Mouse (Mus musculus) thymus, adult 2 months (tissue): ENCODE results near the gene Pidd1. TPM values are rescaled to one million over a fixed set of nuclear protein-coding genes. Genes with fewer than 3 reads are reported as not detected.

Experiments
- DNase-seq: peaks from one replicate; pipeline ENCODE4 v3.0.0; 2021
- H3K27ac ChIP-seq: fragments of 200-500 bp; 2 replicates; pipeline ENCODE4 v1.5.1; 2012; ENCODE audit warnings: low read length, control low read depth; ENCODE audit not compliant: control insufficient read depth, insufficient read depth
- H3K27me3 ChIP-seq: fragments of 200-500 bp; 2 replicates; pipeline ENCODE4 v1.6.1; 2012; ENCODE audit warnings: mild to moderate bottlenecking, low read length, moderate library complexity, mixed read lengths; ENCODE audit not compliant: control insufficient read depth, insufficient read depth
- H3K36me3 ChIP-seq: fragments of 200-500 bp; 2 replicates; pipeline ENCODE4 v1.6.1; 2012; ENCODE audit warnings: mild to moderate bottlenecking, low read length, moderate library complexity; ENCODE audit not compliant: control insufficient read depth, insufficient read depth
- H3K4me1 ChIP-seq: fragments of 200-500 bp; replicated peaks from 2 replicates; pipeline ENCODE4 v1.6.1; 2012; ENCODE audit warnings: low read length; ENCODE audit not compliant: control insufficient read depth, insufficient read depth
- H3K4me3 ChIP-seq: fragments of 200-500 bp; 2 replicates; pipeline ENCODE4 v1.5.1; 2012; ENCODE audit warnings: mild to moderate bottlenecking, low read length, control low read depth, moderate library complexity; ENCODE audit not compliant: control insufficient read depth, insufficient read depth
- CTCF ChIP-seq: fragments of 200-500 bp; IDR thresholded peaks from 2 replicates; pipeline ENCODE4 v1.5.1; 2012; ENCODE audit warnings: mild to moderate bottlenecking, control low read depth, low read length, moderate library complexity, borderline replicate concordance; ENCODE audit not compliant: control insufficient read depth, poor library complexity, insufficient read depth; ENCODE audit errors: extremely low read depth
- POLR2A ChIP-seq: fragments of 200-500 bp; IDR thresholded peaks from 2 replicates; pipeline ENCODE4 v1.6.1; 2012; ENCODE audit warnings: mild to moderate bottlenecking, low read length, control low read depth, moderate library complexity; ENCODE audit not compliant: control insufficient read depth, poor library complexity, insufficient read depth; ENCODE audit errors: extremely low read depth
- WGBS: fragments of 180-500 bp; shearing (Covaris S2); methylation state at CpG from one replicate; pipeline ENCODE4 v1.1.7; 2018; 5-methylcytosine and 5-hydroxymethylcytosine counted together
- polyA plus RNA-seq: library from polyadenylated mRNA; depleted of rRNA; stranded (reverse); fragments of >200 nt; gene quantifications from 2 replicates; pipeline ENCODE4 v1.2.3, GENCODE M21; 2012

Gene Pidd1
- polyA plus RNA-seq, 1 experiment, result 109 TPM

DNA sequence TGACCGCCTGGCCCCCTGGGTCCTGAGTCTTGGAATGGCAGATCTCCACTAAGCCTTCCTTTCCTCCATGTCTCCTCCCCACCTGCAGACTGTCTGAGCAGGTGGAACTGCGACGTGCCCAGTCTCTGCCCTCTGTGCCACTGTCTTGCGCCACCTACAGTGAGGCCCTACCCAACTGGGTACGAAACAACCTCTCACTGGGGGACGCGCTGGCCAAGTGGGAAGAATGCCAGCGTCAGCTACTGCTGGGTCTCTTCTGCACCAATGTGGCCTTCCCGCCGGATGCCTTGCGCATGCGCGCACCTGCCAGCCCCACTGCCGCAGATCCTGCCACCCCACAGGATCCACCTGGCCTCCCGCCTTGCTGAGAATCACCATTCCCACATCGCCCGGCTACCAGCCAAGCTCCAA is 15.5 kb upstream of the Pidd1 start:
- 97% methylated on average over 17 of the region's 17 CpGs for WGBS
- Histone ChIP-seq H3K4me3 (no peak overlapping the region), H3K4me1 (peaks cover 25% of the 10 kb centered on the region), H3K36me3 (no peaks in the 10 kb centered on the region), H3K27ac (no peak overlapping the region), H3K27me3 (peaks cover 2% of the 10 kb centered on the region; the same call in 1 of the 2 replicates)
- TF ChIP-seq POLR2A, result no peak
- DNase-seq, result no peak

DNA sequence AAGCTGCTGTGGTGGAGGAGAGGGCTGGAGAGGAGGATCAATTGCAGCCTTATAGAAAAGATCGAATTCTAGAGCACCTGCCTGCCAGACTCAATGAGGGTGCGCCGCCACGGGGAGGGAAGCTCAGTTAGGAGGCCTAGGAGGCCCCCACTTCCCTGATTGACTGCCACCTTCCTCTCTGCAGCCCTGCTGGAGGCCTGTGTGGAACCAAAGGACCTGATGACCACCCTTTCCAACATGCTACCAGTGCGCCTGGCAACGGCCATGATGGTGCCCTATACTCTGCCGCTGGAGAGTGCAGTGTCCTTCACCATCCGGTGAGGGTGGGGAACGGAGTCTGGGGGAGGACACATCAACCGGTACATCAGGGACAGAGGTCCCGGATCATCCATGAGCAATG is 14.8 kb upstream of the Pidd1 start:
- peaks cover 26% of the 10 kb centered on the region for H3K4me1 ChIP-seq
- TF ChIP-seq POLR2A (no peak), CTCF (no peak)
- no peak overlapping the region for H3K4me3 ChIP-seq
- no peak overlapping the region for H3K27ac ChIP-seq
- H3K27me3 ChIP-seq, result peaks cover 2% of the 10 kb centered on the region; the same call in 1 of the 2 replicates
- DNase-seq, result no peak
- WGBS, result 96% methylated on average over 11 of the region's 11 CpGs
- no peaks in the 10 kb centered on the region for H3K36me3 ChIP-seq

DNA sequence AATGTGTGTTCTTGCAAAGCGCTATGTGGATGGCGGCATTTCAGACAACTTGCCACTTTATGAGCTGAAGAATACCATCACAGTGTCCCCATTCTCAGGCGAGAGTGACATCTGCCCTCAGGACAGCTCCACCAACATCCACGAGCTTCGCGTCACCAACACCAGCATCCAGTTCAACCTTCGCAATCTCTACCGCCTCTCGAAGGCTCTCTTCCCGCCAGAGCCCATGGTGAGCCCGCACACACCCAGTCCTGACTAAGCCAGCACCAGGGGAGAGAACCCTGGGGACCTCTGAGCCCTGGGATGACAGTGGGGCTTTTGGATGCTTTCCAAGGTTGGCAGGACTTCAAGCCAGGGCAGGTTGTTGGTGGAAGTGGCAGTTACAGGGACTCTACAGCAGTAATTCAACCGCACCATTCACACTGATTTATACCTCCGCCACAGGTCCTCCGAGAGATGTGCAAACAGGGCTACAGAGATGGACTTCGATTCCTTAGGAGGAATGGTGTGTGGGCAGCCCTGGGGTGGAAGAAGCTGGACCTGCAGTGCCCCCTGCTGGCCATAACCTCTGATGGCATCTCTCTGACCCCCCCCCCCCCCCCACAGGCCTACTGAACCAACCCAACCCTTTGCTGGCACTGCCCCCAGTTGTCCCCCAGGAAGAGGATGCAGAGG is 14.3 kb upstream of the Pidd1 start:
- H3K4me1 ChIP-seq, result peaks cover 26% of the 10 kb centered on the region
- peak; percentile 50 for DNase-seq
- peak; percentile 75; the same call in 1 of the 2 replicates for TF ChIP-seq CTCF
- no peak for TF ChIP-seq POLR2A
- H3K4me3 ChIP-seq, result no peak overlapping the region
- H3K36me3 ChIP-seq, result no peaks in the 10 kb centered on the region
- WGBS, result 92% methylated on average over 15 of the region's 15 CpGs
- peaks cover 2% of the 10 kb centered on the region; the same call in 1 of the 2 replicates for H3K27me3 ChIP-seq
- no peak overlapping the region for H3K27ac ChIP-seq

DNA sequence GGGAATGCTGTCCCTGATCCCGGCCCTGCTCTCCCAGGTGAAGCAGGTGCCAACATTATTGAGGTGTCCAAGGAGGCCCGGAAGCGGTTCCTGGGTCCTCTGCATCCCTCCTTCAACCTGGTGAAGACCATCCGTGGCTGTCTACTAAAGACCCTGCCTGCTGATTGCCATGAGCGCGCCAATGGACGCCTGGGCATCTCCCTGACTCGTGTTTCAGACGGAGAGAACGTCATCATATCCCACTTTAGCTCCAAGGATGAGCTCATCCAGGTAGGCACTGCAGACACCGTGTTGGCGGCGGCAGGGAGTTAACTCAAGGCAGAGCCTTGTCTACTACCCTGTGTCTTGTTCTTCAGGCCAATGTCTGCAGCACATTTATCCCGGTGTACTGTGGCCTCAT is 13.4 kb upstream of the Pidd1 start:
- Histone ChIP-seq H3K4me1 (peaks cover 26% of the 10 kb centered on the region), H3K27ac (no peak overlapping the region), H3K27me3 (peaks cover 2% of the 10 kb centered on the region; the same call in 1 of the 2 replicates), H3K4me3 (no peak overlapping the region), H3K36me3 (no peaks in the 10 kb centered on the region)
- TF ChIP-seq CTCF (no peak), POLR2A (no peak)
- 98% methylated on average over 14 of the region's 14 CpGs for WGBS
- DNase-seq, result no peak

DNA sequence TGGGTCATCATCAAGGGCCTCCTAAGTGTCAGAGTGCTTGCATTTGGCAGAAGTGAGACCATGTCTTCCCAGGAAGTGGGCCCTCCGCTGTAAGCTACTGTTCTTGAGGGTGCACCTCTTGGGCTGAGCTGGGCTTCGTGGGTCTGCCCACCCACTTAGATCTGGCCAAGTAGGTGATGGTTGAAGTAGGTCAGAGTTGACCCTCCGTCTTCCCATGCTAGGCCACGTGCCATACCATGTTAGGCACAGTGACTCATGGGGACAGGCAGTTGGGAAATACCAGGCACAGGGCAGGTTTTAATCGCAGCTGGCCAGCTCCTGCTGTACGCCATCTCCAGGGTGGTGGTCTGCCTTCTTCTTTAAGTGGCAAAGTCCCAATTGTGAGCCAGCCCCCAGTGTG is 12.9 kb upstream of the Pidd1 start:
- H3K27ac ChIP-seq, result no peak overlapping the region
- TF ChIP-seq CTCF, result no peak
- TF ChIP-seq POLR2A, result no peak
- no peak overlapping the region for H3K4me3 ChIP-seq
- 91% methylated on average over 6 of the region's 6 CpGs for WGBS
- H3K36me3 ChIP-seq, result no peaks in the 10 kb centered on the region
- H3K27me3 ChIP-seq, result no peaks in the 10 kb centered on the region; the same call in 1 of the 2 replicates
- peaks cover 23% of the 10 kb centered on the region for H3K4me1 ChIP-seq
- DNase-seq, result no peak

DNA sequence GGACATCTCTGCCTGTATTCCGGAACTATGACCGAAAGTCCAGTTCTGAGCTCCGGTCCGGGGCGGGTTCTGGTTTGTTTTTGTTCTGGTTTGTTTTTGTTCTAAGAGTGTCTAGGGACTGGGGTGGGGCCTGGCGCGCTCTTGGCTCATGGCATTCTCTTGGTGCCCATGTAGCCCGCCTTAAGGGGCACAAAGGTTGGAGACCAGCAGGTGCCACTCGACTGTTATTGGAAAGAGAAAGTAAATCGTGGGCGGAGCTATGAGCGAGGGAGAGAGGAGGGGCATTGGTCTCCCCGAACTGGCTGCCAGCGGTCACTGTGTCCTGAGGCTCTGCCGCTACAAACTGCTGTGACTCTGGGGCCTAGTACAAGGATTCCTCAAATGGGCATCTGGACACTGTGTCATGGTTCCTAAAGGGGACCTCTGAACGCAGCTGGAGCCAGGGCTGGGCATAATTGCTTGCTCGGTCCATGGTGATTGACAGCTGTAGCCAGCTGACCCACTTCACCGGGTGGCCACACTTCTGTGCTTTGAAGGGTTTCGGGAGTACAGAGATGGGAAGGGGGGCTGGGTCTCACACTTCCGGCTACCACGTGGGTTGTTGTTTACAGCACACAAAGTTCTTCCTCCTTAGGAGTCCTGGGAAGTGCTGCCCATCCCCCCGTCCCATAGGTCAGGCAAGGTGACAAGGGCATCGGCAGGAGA is 11.9 kb upstream of the Pidd1 start:
- H3K36me3 ChIP-seq, result no peaks in the 10 kb centered on the region
- peak; percentile 54 for DNase-seq
- peak overlapping the region; percentile 67 for H3K4me3 ChIP-seq
- H3K27ac ChIP-seq, result peak overlapping the region; percentile 11; the same call in 1 of the 2 replicates
- TF ChIP-seq CTCF, result no peak
- no peak for TF ChIP-seq POLR2A
- H3K27me3 ChIP-seq, result no peaks in the 10 kb centered on the region; the same call in 1 of the 2 replicates
- 2% methylated on average over 23 of the region's 23 CpGs for WGBS
- peaks cover 20% of the 10 kb centered on the region for H3K4me1 ChIP-seq
